Mouse (Mus musculus): ENCODE results near the gene Tmem41a. TPM values are rescaled to one million over a fixed set of nuclear protein-coding genes. Genes with fewer than 3 reads are reported as not detected.
A peak's percentile ranks its signal among the peaks of the same experiment; 100 is the strongest.
"Not testable (repeated sequence)": the region's sequence is repeated elsewhere in the genome, so short reads cannot be mapped to it uniquely, and the experiment has no call there.

Gene Tmem41a
- 1 to 10 TPM; 3.8 to 5.4 TPM for total RNA-seq (2021)
- long read RNA-seq, experiment 1, transcript Tmem41a-201 (5 exons, 1,360 nt): major isoform, 8 of 10 reads
- long read RNA-seq, experiment 1, partial matches to known transcripts: 0 of 10 reads
- long read RNA-seq, experiment 1, other reads (novel, unspliced or antisense): 1 of 10 reads
- long read RNA-seq, experiment 2, partial matches to known transcripts: 3 of 8 reads
- long read RNA-seq, experiment 2, other reads (novel, unspliced or antisense): 0 of 8 reads

DNA sequence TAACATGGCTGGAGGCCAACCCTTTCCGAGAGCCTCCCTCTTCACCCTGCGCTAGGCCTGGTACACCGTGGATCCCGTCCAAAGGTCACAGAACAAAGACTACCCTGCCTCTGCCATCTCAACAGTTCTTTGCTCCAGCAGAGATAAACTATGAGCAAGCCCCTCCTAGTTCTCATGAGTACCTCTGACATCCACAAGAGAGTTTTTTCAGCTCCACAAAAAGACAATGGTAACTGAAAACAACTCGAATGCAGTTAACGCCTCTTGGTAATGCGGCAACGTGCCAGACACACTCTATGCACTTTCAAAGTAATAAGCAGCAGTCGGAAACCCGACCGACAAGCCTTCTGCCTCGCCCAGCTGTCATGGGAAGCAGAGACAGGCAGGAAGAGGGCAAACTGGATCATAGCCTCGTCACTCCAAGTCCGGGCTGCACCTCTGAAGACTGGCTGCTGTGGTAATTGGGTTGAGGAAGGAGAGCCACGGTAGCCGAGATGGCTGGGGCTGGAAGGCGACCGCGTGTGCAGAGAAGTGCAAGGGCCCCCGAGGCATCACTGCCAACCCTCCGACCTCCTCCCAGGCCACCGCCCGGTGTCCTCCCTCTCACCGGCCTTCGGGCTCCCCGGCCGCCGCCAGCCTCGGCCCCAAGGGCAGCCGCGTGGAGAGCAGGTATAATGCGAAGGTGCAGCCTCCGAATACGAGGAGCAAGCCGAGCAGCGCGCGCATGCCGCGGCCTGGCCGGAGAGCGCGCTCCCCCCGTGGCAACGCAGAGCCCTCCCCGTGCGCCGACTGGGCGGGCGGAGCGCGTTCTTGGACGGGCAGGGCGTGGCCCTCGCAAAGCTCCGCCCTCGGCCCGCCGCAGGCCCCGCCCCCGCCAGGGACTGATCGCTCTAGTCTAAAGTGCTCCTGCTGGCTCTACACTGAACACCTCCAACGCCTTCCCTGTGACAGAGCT lies at the start of gene Tmem41a:
Tmem41a (minus strand) TSS at position 792 of the 955 bp plus-strand sequence.
- DNase-seq: peak; percentile 88

DNA sequence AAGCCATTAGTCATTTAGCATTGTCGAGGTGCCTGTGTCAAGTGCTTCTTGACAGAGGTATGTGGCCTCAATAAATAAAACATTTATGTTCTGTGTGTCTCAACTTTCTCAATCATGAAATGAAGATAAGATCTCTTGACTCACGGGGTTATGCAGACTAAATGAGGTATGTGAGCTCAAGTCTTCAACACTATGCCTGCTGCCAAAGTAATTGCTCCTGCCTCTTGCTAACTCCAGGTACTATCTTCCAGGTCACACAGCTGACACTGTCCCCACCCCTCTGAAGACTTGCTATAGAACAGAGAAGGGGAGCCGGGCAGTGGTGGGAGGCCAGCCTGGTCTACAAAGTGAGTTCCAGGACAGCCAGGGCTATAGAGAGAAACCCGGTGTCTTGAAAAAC lies 49.0 kb upstream of the Tmem41a start:
- DNase-seq: no peak

DNA sequence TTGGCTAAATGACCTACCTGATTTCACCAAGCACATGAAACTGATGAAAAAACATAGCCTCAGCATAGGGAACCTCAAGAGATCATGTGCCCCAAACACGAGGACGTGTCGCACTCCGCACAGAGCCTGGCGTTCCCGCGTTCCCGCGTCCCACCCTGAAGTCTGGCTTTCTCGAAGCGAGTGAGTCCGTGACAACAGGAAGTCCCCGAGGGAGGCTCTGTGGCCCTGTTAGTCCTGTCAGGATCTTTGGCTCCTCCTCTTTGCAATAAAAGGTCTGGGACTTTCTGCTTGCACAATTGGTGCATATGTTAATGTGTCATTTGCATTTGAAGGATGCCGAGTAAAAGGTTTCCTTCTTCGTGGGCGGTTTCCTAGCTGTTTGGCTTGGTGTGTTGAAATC lies 48.0 kb upstream of the Tmem41a start, which contains the start of gene Liph:
Liph (minus strand) TSS at position 360 of the 400 bp plus-strand sequence.
- DNase-seq: no peak

DNA sequence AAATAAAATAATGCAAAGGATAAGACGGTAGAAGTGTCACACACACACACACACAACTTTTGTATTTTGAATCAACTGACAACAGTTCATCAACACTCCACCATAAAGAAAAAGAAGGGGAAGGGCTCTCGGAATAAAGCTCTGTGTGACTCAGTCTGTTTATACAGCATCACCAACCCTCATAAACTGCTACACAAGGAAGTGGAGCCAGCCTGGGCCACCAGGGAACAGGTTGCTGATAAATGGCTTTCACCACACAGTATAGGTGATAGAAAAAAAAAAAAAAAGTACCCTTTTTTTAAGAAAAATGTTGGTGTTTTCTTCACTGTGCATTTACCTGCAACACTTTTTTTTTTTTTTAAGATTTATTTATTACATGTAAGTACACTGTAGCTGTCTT lies 44.4 kb upstream of the Tmem41a start:
- no peak for DNase-seq

DNA sequence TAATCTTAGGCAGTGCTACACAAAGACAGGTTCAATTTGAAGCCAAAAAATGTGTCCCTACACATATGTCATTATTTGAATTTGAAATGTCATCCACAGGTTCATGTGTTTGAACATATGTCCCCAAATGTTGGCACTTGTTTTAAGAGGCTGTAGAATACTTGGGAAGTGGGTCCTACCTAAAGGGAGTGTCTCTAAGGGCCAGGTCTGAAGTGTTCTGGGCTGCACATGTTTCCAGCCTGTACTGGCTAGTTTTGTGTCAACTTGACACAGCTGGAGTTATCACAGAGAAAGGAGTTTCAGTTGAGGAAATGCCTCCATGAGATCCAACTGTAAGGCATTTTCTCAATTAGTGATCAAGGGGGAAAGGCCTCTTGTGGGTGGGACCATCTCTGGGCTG lies 43.5 kb upstream of the Tmem41a start:
- DNase-seq: not testable (repeated sequence)

DNA sequence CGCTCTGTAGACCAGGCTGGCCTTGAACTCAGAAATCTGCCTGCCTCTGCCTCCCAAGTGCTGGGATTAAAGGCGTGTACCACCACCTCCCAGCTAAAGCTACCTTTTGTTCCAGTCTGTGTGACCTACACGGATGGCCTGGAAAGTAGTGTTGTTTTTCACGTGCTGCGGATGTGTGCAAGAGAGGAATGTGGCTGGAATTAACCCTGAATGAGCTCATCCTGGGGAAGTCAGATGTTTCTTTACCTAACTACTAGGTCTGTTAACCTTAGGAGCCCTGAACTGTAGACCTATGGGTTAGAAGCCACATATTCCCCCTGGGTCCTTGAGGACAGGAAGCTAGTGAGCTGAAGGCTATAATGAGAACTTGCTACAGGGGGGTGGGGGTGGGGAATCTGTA lies 40.6 kb upstream of the Tmem41a start:
- no peak for DNase-seq

DNA sequence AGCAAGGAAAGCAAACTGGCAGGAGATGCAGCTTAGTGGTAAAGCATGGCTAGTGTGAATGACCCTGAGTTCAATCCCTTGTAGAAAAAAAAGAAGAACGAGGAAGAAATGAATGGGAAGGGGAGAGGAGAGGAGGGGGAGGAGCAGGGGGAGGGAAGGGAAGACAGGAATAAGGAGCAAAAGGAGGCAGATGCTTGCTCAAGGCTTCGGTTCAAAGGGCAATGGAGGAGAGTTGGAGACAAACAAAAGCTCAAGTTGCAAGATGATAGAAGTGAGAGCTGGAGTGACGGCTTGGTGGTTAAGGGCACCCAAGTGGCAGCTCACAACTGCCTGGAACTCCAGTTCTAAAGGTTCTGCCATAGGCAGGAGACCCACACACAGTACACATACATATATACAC lies 38.8 kb upstream of the Tmem41a start:
- no peak for DNase-seq

DNA sequence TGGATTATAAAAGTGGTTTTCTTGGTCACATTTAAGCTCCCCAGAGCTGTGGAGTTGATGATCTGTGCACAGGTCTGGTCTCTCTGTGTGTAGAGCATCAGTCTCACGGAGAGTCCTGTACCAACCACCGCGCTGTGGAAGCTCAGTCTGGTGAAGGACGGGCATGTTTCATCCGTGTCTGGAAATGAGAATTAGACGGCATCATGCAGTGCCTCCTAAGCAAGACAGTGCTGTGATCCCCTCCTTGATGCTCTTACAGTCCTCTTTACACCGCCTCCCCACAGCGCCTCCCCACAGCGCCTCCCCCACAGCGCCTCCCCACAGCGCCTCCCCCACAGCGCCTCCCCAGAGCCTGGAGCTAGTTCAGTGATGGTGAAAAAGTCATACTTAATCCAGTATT lies 36.7 kb upstream of the Tmem41a start:
- DNase-seq: no peak

DNA sequence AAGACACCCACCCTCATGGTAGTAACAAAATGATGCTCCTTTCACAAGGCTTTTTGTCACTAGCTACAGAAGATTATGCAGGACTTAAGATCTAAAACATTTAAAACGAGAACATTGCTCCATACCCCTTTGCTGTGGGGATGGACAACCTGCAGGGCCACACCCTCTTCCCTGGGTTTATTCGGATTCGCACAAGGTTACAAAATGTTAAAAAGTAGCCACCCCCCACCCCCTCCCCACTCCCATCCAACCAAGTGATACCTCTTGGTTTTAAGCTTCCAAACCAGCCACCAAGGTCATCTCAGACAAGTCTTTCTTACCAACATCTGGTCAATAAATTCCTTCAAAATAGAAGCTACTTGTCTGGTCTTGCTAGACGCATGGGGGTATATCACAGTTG lies 36.2 kb upstream of the Tmem41a start:
- no peak for DNase-seq

DNA sequence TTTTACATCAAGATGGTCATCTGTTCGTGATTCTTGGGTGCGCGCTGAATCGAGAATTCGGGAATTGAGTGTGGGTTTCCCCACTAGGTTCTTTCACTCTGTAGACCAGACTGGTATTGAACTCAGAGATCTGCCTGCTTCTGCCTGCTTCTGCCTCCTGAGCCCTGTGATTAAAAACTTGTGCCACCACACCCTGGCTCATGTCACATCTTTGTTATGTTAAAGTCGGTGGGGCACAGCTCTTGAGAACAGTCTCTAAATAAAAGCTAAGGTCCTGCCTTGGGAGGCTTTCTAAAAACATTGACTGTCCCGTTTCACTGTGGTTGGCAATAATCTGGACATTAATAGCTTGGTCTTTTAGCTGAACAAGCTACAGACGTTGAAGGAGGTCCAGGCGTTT lies 35.8 kb upstream of the Tmem41a start:
- no peak for DNase-seq

DNA sequence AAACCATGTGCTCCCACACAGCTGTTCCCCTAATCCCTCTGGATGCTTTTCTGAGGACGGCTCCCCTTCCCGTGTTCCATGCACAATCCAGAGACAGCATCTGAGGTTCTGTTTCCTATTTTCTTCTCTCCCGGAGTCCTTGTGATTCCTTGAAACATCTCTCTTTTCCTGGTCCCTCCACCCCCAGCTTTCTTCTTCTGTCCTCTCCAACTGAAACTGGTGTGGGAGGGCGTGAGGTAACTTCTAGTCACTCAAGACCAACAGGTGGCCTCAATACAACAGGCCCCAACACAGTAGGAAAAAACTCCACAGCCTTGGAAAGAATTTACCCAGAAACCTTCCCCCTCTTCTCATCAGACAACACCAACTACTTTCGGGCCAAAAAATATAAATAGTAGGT lies 30.0 kb upstream of the Tmem41a start:
- DNase-seq: no peak

DNA sequence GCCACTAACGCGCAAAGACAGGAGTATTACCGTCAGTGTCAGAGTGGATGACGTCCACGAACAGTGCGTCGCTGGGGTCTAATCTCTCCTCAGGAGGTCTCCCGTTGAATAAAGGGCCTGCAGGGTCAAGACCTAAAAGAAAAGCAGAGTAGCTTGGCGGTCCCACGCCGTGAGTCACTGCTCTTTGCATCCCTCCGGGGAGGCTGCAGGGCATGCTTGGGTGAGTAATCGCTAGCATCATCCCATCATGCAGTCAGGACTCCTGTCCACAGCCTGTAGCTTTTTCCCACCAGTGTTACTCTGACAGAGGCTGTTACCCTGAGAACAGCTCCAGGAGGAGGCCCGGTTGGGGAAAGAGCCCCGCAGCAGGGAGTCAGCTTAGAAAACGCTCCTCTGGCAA lies 28.9 kb upstream of the Tmem41a start:
- DNase-seq: no peak

DNA sequence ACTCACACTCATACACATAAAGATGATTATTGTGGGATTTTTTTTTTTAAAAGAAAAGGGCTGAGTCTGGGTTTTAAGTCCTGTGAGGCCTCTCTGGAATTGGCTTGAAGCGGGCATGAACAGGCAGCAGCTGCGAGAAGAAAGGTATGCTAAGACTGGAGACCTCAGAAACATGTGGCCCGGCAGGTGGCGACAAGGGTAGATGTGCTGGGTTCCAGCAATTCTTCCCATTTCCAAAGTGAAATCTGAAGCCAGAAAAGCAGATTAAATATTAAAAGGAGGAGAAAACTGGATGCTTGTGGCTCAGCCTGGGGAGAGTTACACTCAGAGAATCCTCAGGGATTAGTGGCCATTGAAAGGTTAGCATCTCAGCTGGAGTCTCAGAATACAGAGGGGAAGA lies 24.1 kb upstream of the Tmem41a start:
- no peak for DNase-seq

DNA sequence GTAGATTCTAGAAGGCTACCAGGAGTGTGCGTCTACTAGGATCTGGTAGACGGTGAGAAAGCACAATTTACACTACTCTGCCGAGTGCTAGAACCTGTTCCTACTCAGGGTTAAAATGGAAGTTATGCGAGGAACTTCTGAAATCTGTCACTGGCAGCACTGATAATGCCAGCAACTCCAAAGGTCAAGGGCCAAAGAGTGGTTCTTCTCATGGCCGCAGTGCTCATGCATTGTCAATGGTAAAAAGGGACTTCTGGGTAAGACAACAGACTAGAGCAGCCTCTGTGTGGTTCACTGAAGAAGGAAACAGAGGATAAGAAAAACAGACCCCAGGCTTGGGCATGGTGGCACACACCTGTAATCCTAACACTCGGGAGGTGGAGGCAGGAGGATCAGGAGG lies 23.2 kb upstream of the Tmem41a start:
- no peak for DNase-seq

DNA sequence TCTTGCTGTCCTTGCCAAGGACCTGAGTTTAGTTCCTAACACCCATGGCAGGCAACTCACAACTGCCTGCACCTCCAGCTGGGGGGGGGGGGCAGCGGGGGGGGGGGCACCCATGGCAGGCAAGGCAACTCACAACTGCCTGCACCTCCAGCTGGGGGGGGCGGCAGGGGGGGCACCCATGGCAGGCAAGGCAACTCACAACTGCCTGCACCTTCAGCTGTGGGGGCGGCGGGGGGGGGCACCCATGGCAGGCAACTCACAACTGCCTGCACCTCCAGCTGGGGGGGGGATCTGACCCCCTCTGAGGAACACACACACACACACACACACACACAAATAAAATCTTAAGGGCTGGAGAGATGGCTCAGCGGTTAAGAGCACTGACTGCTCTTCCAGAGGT lies 22.5 kb upstream of the Tmem41a start:
- no peak for DNase-seq

DNA sequence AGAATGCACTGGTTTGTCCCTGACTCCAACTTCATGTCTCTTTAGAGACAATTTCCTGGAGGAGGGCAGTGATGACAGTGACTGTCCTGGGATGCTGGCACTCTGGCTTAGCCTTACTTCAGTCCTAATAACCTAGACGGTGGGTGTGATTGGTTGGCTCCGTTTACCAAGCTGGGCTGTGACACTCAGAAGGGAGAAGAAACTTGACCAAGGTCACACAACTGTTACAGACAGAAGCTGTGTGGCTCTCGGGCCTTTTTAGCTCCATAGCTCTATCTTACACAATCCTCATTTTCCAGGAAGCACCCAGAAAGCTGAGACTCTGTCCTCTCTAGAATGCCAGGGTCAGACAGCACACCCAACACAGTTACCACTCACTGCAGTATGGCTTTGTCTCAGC lies 18.2 kb upstream of the Tmem41a start:
- DNase-seq: no peak

DNA sequence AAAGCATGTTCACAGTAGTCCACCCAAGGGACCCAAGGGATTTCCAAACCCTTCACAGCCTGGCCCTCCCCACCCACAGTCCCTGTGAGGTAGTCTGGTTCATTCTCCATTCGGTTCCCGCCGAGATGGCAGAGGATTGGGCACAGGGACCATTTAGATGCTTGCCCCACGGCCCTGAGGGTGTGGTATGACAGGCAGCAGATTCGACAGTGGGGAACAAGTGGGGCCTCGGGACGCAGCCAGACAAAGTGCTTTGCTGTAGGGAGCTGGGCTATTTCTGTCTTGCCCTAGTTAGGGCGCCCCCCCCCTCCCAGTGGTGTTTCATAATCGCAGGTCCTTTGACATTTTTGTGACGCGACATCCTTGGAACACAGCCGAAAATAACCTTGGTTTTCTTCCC lies 8.2 kb upstream of the Tmem41a start:
- peak; percentile 36 for DNase-seq

DNA sequence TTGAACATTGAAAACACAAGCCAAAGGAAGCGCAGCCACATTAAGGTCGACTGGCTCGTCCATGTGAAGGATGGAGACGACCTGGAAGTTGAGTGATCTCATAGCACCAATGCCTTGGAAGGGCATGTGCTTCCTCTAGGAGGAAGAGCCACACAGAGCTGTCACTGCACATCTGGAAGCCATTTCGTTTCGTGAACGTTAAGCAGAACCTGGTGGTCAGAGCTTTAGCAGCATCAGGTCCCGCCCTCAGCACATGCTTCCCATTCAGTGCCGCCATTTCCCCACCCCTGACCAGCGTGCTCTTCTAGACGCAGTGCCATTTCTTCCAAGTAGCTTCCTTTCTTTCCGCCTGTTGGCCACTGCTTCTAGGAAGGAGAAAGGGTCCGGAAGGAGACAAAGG lies 18.9 kb downstream of the Tmem41a start:
- no peak for DNase-seq

DNA sequence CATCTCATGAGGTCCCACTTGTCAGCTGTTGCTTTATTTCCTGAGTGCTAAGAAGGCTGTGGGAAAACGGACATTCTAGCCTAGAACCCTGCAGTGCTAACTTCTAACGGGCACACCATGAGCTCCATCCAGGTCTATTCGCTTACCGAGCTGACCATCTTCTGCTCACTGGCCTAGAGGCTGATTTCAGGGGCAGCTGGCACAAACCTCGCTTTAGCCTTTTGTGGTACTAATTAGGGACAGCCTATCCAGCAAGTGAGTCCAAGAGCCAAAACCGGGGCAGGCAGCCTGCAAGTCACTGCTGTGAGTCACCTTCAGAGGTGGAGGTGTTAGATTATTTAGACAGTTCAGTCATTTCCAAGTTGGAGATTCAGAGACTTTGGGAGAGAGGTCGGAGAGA lies 30.7 kb downstream of the Tmem41a start:
- DNase-seq: no peak

DNA sequence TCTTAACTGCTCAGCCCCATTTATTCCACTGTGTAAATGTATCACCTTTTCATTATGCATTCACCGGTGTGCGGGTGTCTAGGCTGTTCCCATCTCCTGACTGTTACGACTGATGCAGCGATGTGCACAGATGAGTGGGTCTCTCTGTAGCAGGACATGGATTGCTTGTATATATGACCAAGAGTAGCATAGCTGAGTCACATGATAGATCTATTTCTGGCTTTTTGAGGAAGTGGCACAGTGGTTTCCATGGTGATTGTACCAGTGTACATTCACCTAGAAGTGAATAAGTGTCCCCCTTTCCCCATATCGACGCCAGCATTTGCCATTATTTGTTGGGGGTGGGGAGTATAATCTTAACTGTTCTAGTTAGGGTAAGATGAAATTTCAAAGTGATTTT lies 34.0 kb downstream of the Tmem41a start:
- DNase-seq: no peak

DNA sequence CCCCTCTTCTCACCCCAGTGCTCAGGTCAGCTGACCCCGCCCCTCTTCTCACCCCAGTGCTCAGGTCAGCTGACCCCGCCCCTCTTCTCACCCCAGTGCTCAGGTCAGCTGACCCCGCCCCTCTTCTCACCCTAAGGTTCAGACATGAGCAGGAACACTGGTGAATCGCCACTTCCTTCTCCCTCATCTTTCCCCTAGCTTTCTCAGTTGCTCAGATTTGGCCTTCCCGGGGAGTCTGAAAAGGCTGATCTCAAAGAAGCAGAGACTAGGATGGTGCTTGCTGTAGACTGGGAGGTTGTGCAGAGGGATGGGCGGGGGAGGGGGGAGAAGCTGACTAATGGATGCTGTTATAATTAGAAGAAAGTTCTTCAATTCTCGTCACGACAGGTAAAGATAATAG lies 38.4 kb downstream of the Tmem41a start:
- not testable (repeated sequence) for DNase-seq

DNA sequence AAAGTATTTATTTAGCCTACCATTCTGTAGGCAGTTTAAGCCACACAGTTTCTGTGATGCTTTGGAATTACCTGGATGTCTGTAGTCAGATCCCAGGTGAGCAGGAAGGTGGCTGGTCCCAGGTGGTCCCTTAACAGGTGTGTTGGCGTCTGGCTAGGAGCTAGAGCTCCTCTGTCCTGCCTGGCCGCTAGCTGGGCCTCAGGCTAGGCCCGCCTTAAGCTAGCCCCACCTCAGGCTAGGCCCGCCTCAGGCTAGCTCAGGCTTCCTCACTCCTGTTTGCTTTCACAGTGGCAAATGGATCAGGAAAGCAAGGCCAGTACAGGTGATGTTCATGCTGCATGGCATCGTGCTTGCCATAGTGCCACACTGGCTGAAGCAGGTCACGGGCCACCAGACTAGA lies 40.5 kb downstream of the Tmem41a start:
- no peak for DNase-seq

DNA sequence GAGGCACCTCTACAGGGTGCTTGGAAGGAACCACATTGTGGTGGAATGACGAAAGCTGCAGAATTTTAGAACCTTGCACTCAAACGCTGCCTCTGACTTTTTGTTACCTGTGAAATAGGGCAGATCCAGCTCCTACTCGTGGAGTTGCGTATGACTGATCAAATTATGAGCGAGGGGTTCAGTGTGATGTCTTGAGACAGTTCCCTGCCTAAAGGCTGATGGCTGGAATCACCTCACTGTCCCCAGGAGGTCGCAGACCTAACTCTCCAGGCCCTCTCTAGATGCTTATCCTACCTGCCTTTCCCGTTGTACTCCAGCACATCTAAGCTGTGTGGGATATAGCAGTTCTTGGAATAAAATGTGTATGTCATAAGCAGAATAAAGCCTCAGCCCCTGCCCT lies 41.4 kb downstream of the Tmem41a start:
- DNase-seq: no peak

DNA sequence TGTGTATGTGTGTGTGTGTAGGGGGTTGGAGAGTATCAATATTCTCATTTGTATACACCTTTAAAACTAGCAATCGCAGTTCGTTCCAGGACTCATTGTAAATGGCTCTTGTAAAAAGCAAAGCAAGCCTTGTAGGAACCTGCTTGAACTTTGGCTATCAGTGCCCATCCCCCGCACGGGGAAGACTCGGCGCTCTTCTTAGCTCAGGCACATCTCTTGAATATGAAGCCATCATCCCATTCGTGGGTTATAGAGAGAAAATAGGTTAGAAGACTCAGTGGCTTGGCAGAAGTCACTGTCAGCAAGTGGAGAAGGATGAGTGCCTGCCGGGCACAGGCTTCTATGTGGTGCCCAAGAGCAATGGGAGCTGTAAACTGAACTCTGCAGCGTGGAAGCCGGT lies 42.7 kb downstream of the Tmem41a start:
- no peak for DNase-seq

All from gastrocnemius, postnatal 25 days (tissue).